Mouse (Mus musculus): Measurements from ENCODE around the gene Ddx39.

- TF ChIP-seq CTCF (IDR thresholded peaks at IDR 0.05; ENCODE audit: low read depth): no peak
- no peak for TF ChIP-seq EP300 (IDR thresholded peaks at IDR 0.05; ENCODE audit: low read depth)
Observed at GRCm38 (mm10) chr8:83715771-83716170, 794 bp downstream of the Ddx39 start.

All from heart, postnatal 0 days (tissue).